Mouse (Mus musculus): Measurements from ENCODE around the gene Armc9. TPM values are rescaled to one million over a fixed set of nuclear protein-coding genes. Genes with fewer than 3 reads are reported as not detected.
A peak's percentile ranks its signal among the peaks of the same experiment; 100 is the strongest.

The Armc9 gene
- total and polyA plus RNA-seq, 3 experiments, result 10.9 to 15.5 (median 15.1) TPM

DNA sequence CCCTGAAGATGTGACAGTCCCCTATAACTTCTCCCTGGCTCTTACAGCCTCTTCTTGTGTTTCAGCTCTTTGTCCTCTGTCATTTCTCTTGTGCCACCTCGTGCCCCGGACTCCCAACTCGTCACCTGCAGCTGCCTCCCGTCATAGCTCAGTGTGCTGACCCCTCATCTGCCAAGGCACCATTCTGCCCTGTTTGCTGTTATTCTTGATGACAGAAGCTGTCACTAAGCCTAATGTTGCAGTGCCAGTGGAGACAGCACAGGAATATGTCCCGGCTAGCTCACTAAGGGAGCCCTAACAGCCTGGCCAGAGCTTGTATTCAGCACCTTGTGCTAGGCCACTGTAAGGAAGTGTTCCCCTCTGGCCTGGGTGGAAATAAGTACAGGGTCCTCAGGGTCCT lies 78.1 kb downstream of the Armc9 start:
- Histone ChIP-seq H3K9me3 (replicated peaks; ENCODE audit: low read length) (no peaks in the 10 kb centered on the region), H3K27ac (ENCODE audit: insufficient read depth, low read depth) (no peak overlapping the region), H3K79me2 (replicated peaks; ENCODE audit: control insufficient read depth, extremely low read depth, insufficient read depth, poor library complexity, severe bottlenecking) (no peaks in the 10 kb centered on the region), H3K4me1 (ENCODE audit: control insufficient read depth in 1 of 2, insufficient read depth in 2 of 2) (peaks cover 6 to 37% of the 10 kb centered on the region in 2 experiments), H3K4me2 (ENCODE audit: insufficient read depth, low read depth, poor library complexity, severe bottlenecking) (no peak overlapping the region), H3K36me3 (replicated peaks in 1 of 2; ENCODE audit: control insufficient read depth in 1 of 2, insufficient read depth in 1 of 2, low read length in 1 of 2) (peaks cover 0 to 9% of the 10 kb centered on the region in 2 experiments), H3K9ac (ENCODE audit: insufficient read depth, low read depth) (no peak overlapping the region), H3K4me3 (replicated peaks in 1 of 3; ENCODE audit: low read depth in 2 of 3, low read length in 2 of 3, poor library complexity in 1 of 3) (no peak overlapping the region), H3K27me3 (replicated peaks) (no peaks in the 10 kb centered on the region)
- dilution Hi-C loops (cut with MboI; ENCODE audit: extremely low pct_ligation_motif_present, extremely low pct_unique_long_range_greater_than_20kb, low sequenced_read_pairs) (no loop called here), in situ Hi-C loops (cut with MboI; ENCODE audit: low pct_ligation_motif_present, low pct_unique_long_range_greater_than_20kb, low sequenced_read_pairs) (no loop called here)
- TF ChIP-seq TCF12 (IDR thresholded peaks at IDR 0.05; ENCODE audit: low read depth, low read length) (no peak), MAZ (IDR thresholded peaks at IDR 0.05; ENCODE audit: low read depth, low read length) (no peak), ZMIZ1 (IDR thresholded peaks at IDR 0.05; ENCODE audit: low read depth, low read length) (no peak), MAFK (IDR thresholded peaks at IDR 0.05; ENCODE audit: insufficient replicate concordance, low read length) (no peak), KAT2A (IDR thresholded peaks at IDR 0.05; ENCODE audit: insufficient replicate concordance, low read length) (no peak), PAX5 (IDR thresholded peaks at IDR 0.05; ENCODE audit: low read length) (no peak), HCFC1 (IDR thresholded peaks at IDR 0.05; ENCODE audit: low read depth, low read length) (no peak), TBP (conservative IDR thresholded peaks at IDR 0.05; ENCODE audit: low read depth, low read length) (no peak), BHLHE40 (IDR thresholded peaks at IDR 0.05; ENCODE audit: low read depth, low read length) (no peak), CHD2 (IDR thresholded peaks at IDR 0.05; ENCODE audit: low read length) (no peak), ETS1 (conservative IDR thresholded peaks at IDR 0.05; ENCODE audit: low read depth, low read length) (no peak), SIN3A (IDR thresholded peaks at IDR 0.05; ENCODE audit: low read length) (no peak), CTCF (conservative IDR thresholded peaks at IDR 0.05 in 1 of 2, IDR thresholded peaks at IDR 0.05 in 1 of 2; ENCODE audit: low read depth in 2 of 2, low read length in 2 of 2) (no peak), RAD21 (IDR thresholded peaks at IDR 0.05; ENCODE audit: low read depth, low read length) (no peak), NRF1 (IDR thresholded peaks at IDR 0.05; ENCODE audit: low read depth, low read length) (no peak), CHD1 (IDR thresholded peaks at IDR 0.05; ENCODE audit: low read depth, low read length) (no peak), JUN (IDR thresholded peaks at IDR 0.05; ENCODE audit: insufficient read depth, low read depth, low read length) (no peak), RCOR1 (conservative IDR thresholded peaks at IDR 0.05; ENCODE audit: low read depth, low read length) (no peak), JUND (conservative IDR thresholded peaks at IDR 0.05; ENCODE audit: low read depth, low read length) (no peak)
- no peak for DNase-seq (ENCODE audit: extremely low read depth)

DNA sequence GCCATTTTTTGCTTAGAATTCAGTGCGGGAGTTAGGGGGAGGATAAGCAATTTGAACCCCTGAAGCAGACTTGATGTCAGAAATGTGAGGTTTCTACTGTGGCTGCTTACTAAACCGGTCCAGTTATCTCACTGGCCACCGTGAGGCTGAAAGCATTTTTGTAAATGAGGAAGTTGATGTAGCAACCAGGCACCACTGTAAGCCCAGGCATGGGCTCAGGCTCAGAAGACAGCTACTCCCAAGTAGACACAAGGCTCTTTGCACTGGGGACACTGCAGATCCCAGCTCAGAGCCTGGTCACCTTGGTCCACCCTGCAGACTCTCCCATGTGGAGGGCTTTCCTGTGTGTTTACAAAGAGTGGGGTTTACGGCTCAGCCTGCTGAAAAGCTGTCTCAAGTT lies 79.2 kb downstream of the Armc9 start:
- TF ChIP-seq CHD1 (IDR thresholded peaks at IDR 0.05; ENCODE audit: low read depth, low read length), result no peak
- no peak for TF ChIP-seq SMC3 (IDR thresholded peaks at IDR 0.05; ENCODE audit: low read depth, low read length)
- no peak for TF ChIP-seq ELF1 (IDR thresholded peaks at IDR 0.05; ENCODE audit: low read depth, low read length)
- TF ChIP-seq CTCF (conservative IDR thresholded peaks at IDR 0.05 in 1 of 2, IDR thresholded peaks at IDR 0.05 in 1 of 2; ENCODE audit: low read depth in 2 of 2, low read length in 2 of 2), result no peak
- no peak for TF ChIP-seq EP300 (IDR thresholded peaks at IDR 0.05; ENCODE audit: low read length)
- no peak for TF ChIP-seq NELFE (IDR thresholded peaks at IDR 0.05; ENCODE audit: low read depth, low read length)
- no peak for TF ChIP-seq TBP (conservative IDR thresholded peaks at IDR 0.05; ENCODE audit: low read depth, low read length)
- no peak for TF ChIP-seq ZC3H11A (IDR thresholded peaks at IDR 0.05; ENCODE audit: low read depth, low read length)
- no peak for TF ChIP-seq MAX (IDR thresholded peaks at IDR 0.05; ENCODE audit: low read length)
- TF ChIP-seq MAZ (IDR thresholded peaks at IDR 0.05; ENCODE audit: low read depth, low read length), result no peak
- no peak for TF ChIP-seq RAD21 (IDR thresholded peaks at IDR 0.05; ENCODE audit: low read depth, low read length)
- TF ChIP-seq USF1 (IDR thresholded peaks at IDR 0.05; ENCODE audit: low read depth, low read length), result no peak
- no peak for TF ChIP-seq ETS1 (conservative IDR thresholded peaks at IDR 0.05; ENCODE audit: low read depth, low read length)
- TF ChIP-seq E2F4 (IDR thresholded peaks at IDR 0.05; ENCODE audit: insufficient replicate concordance, low read depth, low read length), result no peak
- no peak for TF ChIP-seq JUND (conservative IDR thresholded peaks at IDR 0.05; ENCODE audit: low read depth, low read length)
- no peak for TF ChIP-seq KAT2A (IDR thresholded peaks at IDR 0.05; ENCODE audit: insufficient replicate concordance, low read length)
- TF ChIP-seq UBTF (IDR thresholded peaks at IDR 0.05; ENCODE audit: low read depth, low read length), result no peak
- TF ChIP-seq NRF1 (IDR thresholded peaks at IDR 0.05; ENCODE audit: low read depth, low read length), result no peak
- no peak for TF ChIP-seq BHLHE40 (IDR thresholded peaks at IDR 0.05; ENCODE audit: low read depth, low read length)
- Histone ChIP-seq H3K4me1 (ENCODE audit: control insufficient read depth in 1 of 2, insufficient read depth in 2 of 2) (peaks cover 6 to 25% of the 10 kb centered on the region in 2 experiments), H3K9me3 (replicated peaks; ENCODE audit: low read length) (no peaks in the 10 kb centered on the region), H3K9ac (ENCODE audit: insufficient read depth, low read depth) (no peak overlapping the region), H3K36me3 (replicated peaks in 1 of 2; ENCODE audit: control insufficient read depth in 1 of 2, insufficient read depth in 1 of 2, low read length in 1 of 2) (peaks cover 0 to 10% of the 10 kb centered on the region in 2 experiments), H3K79me2 (replicated peaks; ENCODE audit: control insufficient read depth, extremely low read depth, insufficient read depth, poor library complexity, severe bottlenecking) (no peaks in the 10 kb centered on the region), H3K27ac (ENCODE audit: insufficient read depth, low read depth) (no peak overlapping the region), H3K4me3 (replicated peaks in 1 of 3; ENCODE audit: low read depth in 2 of 3, low read length in 2 of 3, poor library complexity in 1 of 3) (no peak overlapping the region), H3K27me3 (replicated peaks) (no peaks in the 10 kb centered on the region), H3K4me2 (ENCODE audit: insufficient read depth, low read depth, poor library complexity, severe bottlenecking) (no peak overlapping the region)
- in situ Hi-C loops (cut with MboI; ENCODE audit: low pct_ligation_motif_present, low pct_unique_long_range_greater_than_20kb, low sequenced_read_pairs), result no loop called here
- dilution Hi-C loops (cut with MboI; ENCODE audit: extremely low pct_ligation_motif_present, extremely low pct_unique_long_range_greater_than_20kb, low sequenced_read_pairs), result no loop called here
- DNase-seq (ENCODE audit: extremely low read depth), result peak; percentile 35

All from CH12.LX (cell line).